Mouse (Mus musculus) kidney, embryonic 14.5 days (tissue): ENCODE results near the gene Srpk2. TPM values are rescaled to one million over a fixed set of nuclear protein-coding genes. Genes with fewer than 3 reads are reported as not detected.
"Not testable (repeated sequence)": the region's sequence is repeated elsewhere in the genome, so short reads cannot be mapped to it uniquely, and the experiment has no call there.

Experiments
- ATAC-seq: fragments of 200-750 bp; cut with Nextera tagmentation; 2 replicates; pipeline ENCODE4 v1.8.0; 2017; ENCODE audit warnings: moderate number of reproducible peaks, mild to moderate bottlenecking, moderate TSS enrichment, moderate library complexity; ENCODE audit not compliant: low FRiP score, low TSS enrichment
- H3K27ac ChIP-seq: fragments of 300-500 bp; sonication (generic); 2 replicates; pipeline ENCODE4 v1.5.1; 2014; ENCODE audit warnings: low read depth, mild to moderate bottlenecking, low read length, moderate library complexity, mixed read lengths
- H3K27me3 ChIP-seq: fragments of 300-500 bp; sonication (generic); 2 replicates; pipeline ENCODE4 v1.6.1; 2014; ENCODE audit warnings: mild to moderate bottlenecking, low read length; ENCODE audit not compliant: control insufficient read depth, insufficient read depth
- H3K36me3 ChIP-seq: fragments of 300-500 bp; sonication (generic); 2 replicates; pipeline ENCODE4 v1.6.1; 2014; ENCODE audit warnings: low read length, mixed read lengths; ENCODE audit not compliant: control insufficient read depth, insufficient read depth
- H3K4me1 ChIP-seq: fragments of 300-500 bp; sonication (generic); 2 replicates; pipeline ENCODE4 v1.6.1; 2014; ENCODE audit warnings: low read length, mixed read lengths; ENCODE audit not compliant: control insufficient read depth, insufficient read depth
- H3K4me2 ChIP-seq: fragments of 300-500 bp; sonication (generic); replicated peaks from 2 replicates; pipeline ENCODE4 v1.6.1; 2014; ENCODE audit warnings: low read depth, mild to moderate bottlenecking, low read length
- H3K4me3 ChIP-seq: fragments of 300-500 bp; sonication (generic); 2 replicates; pipeline ENCODE4 v1.5.1; 2014; ENCODE audit warnings: mild to moderate bottlenecking, low read length
- H3K9ac ChIP-seq: fragments of 300-500 bp; sonication (generic); 2 replicates; pipeline ENCODE4 v1.6.1; 2014; ENCODE audit warnings: low read depth, mild to moderate bottlenecking, low read length, moderate library complexity
- H3K9me3 ChIP-seq: fragments of 300-500 bp; sonication (generic); 2 replicates; pipeline ENCODE4 v1.6.1; 2016; ENCODE audit warnings: low read length; ENCODE audit not compliant: control insufficient read depth
- WGBS: fragments of 180-500 bp; shearing (Covaris S2); extraction: QIAGEN DNeasy Blood & Tissue Kit; methylation state at CpG from one replicate; pipeline ENCODE4 v1.1.7; 2014; 5-methylcytosine and 5-hydroxymethylcytosine counted together
- polyA plus RNA-seq: library from polyadenylated mRNA; unstranded; fragments of >200 nt; fragmentation: Nextera tagmentation; extraction: Ambion mirVana; gene quantifications from 2 replicates; pipeline ENCODE4 v1.2.1, GENCODE M21; 2014

The Srpk2 gene
- polyA plus RNA-seq, 1 experiment from 2014 or later = 50.8 TPM

GRCm38 (mm10) chr5:23711244-23711643 is 26.8 kb upstream of the Srpk2 start:
- Histone ChIP-seq H3K27me3 (no peaks in the 10 kb centered on the region), H3K4me3 (no peak overlapping the region), H3K9ac (no peak overlapping the region), H3K4me2 (no peak overlapping the region), H3K9me3 (peaks cover 40% of the 10 kb centered on the region), H3K4me1 (no peaks in the 10 kb centered on the region), H3K36me3 (peaks cover 39% of the 10 kb centered on the region), H3K27ac (no peak overlapping the region)
- ATAC-seq = no peak
- WGBS = 98% methylated on average over 4 of the region's 4 CpGs

GRCm38 (mm10) chr5:23709661-23710060 is 25.2 kb upstream of the Srpk2 start:
- peaks cover 41% of the 10 kb centered on the region for H3K36me3 ChIP-seq

GRCm38 (mm10) chr5:23706601-23707597 is 22.5 kb upstream of the Srpk2 start:
- not testable (repeated sequence) for H3K9ac ChIP-seq, H3K27me3 ChIP-seq, H3K4me1 ChIP-seq, H3K27ac ChIP-seq, ATAC-seq, H3K4me2 ChIP-seq, H3K4me3 ChIP-seq
- 95% methylated on average over 31 of the region's 34 CpGs for WGBS
- peaks cover 63% of the 10 kb centered on the region for H3K36me3 ChIP-seq
- peaks cover 57% of the 10 kb centered on the region for H3K9me3 ChIP-seq

More at GRCm38 (mm10) chr5:23709661-23710060, 25.2 kb upstream of the Srpk2 start:
- no peaks in the 10 kb centered on the region for H3K27me3 ChIP-seq
- no peak overlapping the region for H3K4me2 ChIP-seq
- 98% methylated on average over 1 of the region's 1 CpGs for WGBS
- peaks cover 40% of the 10 kb centered on the region for H3K9me3 ChIP-seq
- ATAC-seq = no peak
- no peak overlapping the region for H3K4me3 ChIP-seq
- no peak overlapping the region for H3K27ac ChIP-seq
- H3K4me1 ChIP-seq = no peaks in the 10 kb centered on the region
- no peak overlapping the region for H3K9ac ChIP-seq

- Histone ChIP-seq H3K9me3 (peaks cover 41% of the 10 kb centered on the region), H3K9ac (no peak overlapping the region), H3K4me1 (no peaks in the 10 kb centered on the region), H3K36me3 (peaks cover 11% of the 10 kb centered on the region), H3K27me3 (no peaks in the 10 kb centered on the region), H3K27ac (no peak overlapping the region), H3K4me3 (no peak overlapping the region), H3K4me2 (no peak overlapping the region)
- ATAC-seq = no peak
- 91% methylated on average over 1 of the region's 1 CpGs for WGBS
Observed at GRCm38 (mm10) chr5:23697457-23697856, 13.0 kb upstream of the Srpk2 start.

GRCm38 (mm10) chr5:23683431-23683830 is 986 bp downstream of the Srpk2 start:
- H3K4me2 ChIP-seq = no peak overlapping the region
- H3K36me3 ChIP-seq = no peaks in the 10 kb centered on the region
- no peak for ATAC-seq
- no peaks in the 10 kb centered on the region for H3K9me3 ChIP-seq
- WGBS = 84% methylated on average over 4 of the region's 4 CpGs
- no peak overlapping the region for H3K27ac ChIP-seq
- no peaks in the 10 kb centered on the region for H3K27me3 ChIP-seq
- H3K9ac ChIP-seq = no peak overlapping the region
- no peak overlapping the region for H3K4me3 ChIP-seq
- H3K4me1 ChIP-seq = no peaks in the 10 kb centered on the region

- ATAC-seq = no peak
- Histone ChIP-seq H3K9me3 (no peaks in the 10 kb centered on the region), H3K27ac (no peak overlapping the region), H3K9ac (no peak overlapping the region), H3K4me2 (no peak overlapping the region), H3K27me3 (no peaks in the 10 kb centered on the region), H3K4me3 (no peak overlapping the region), H3K4me1 (0 out of 2 replicates have a peak, but pooled peaks cover 3% of the 10 kb centered on the region), H3K36me3 (no peaks in the 10 kb centered on the region)
- WGBS = 65% methylated on average over 3 of the region's 3 CpGs
Observed at GRCm38 (mm10) chr5:23679006-23679405, 5.4 kb downstream of the Srpk2 start.

GRCm38 (mm10) chr5:23677883-23678282 is 6.5 kb downstream of the Srpk2 start:
- Histone ChIP-seq H3K4me1 (0 out of 2 replicates have a peak, but pooled peaks cover 3% of the 10 kb centered on the region), H3K36me3 (no peaks in the 10 kb centered on the region), H3K4me2 (no peak overlapping the region), H3K4me3 (no peak overlapping the region), H3K9ac (no peak overlapping the region), H3K27me3 (no peaks in the 10 kb centered on the region), H3K27ac (no peak overlapping the region), H3K9me3 (no peaks in the 10 kb centered on the region)
- no peak for ATAC-seq
- WGBS = 92% methylated on average over 5 of the region's 5 CpGs

- 82% methylated on average over 5 of the region's 5 CpGs for WGBS
Observed at GRCm38 (mm10) chr5:23677072-23677453, 7.4 kb downstream of the Srpk2 start.

More at GRCm38 (mm10) chr5:23677072-23677453, 7.4 kb downstream of the Srpk2 start:
- Histone ChIP-seq H3K9me3 (no peaks in the 10 kb centered on the region), H3K9ac (no peak overlapping the region), H3K36me3 (no peaks in the 10 kb centered on the region), H3K4me2 (no peak overlapping the region), H3K27ac (no peak overlapping the region), H3K4me1 (0 out of 2 replicates have a peak, but pooled peaks cover 3% of the 10 kb centered on the region), H3K27me3 (no peaks in the 10 kb centered on the region), H3K4me3 (no peak overlapping the region)
- no peak for ATAC-seq
